Mouse (Mus musculus): ENCODE data around the gene Vtcn1. TPM values are rescaled to one million over a fixed set of nuclear protein-coding genes. Genes with fewer than 3 reads are reported as not detected.

Vtcn1 gene
- polyA plus RNA-seq, 1 experiment from 2014 or later = 0.53 TPM

GRCm38 (mm10) chr3:100861307-100862303 is 36.3 kb downstream of the Vtcn1 start:
- H3K27me3 ChIP-seq (replicated peaks; ENCODE audit: control insufficient read depth, insufficient read depth, low read length) = no peaks in the 10 kb centered on the region
- WGBS = 67% methylated on average over 23 of the region's 23 CpGs
- no peak overlapping the region for H3K4me2 ChIP-seq (ENCODE audit: low read depth, low read length)
- H3K4me1 ChIP-seq (ENCODE audit: control insufficient read depth, insufficient read depth, low read length) = no peaks in the 10 kb centered on the region; the same call in 1 of the 2 replicates
- H3K9ac ChIP-seq (ENCODE audit: low read depth, low read length) = no peak overlapping the region
- no peak overlapping the region for H3K27ac ChIP-seq (replicated peaks; ENCODE audit: low read depth, low read length)
- H3K9me3 ChIP-seq (ENCODE audit: control insufficient read depth, low read length) = 0 out of 2 replicates have a peak, but pooled peaks cover 3% of the 10 kb centered on the region
- no peak for ATAC-seq (ENCODE audit: low read depth)
- no peak overlapping the region for H3K4me3 ChIP-seq (ENCODE audit: low read depth, low read length)
- no peak for DNase-seq (ENCODE audit: low spot score)
- no peaks in the 10 kb centered on the region for H3K36me3 ChIP-seq (ENCODE audit: control insufficient read depth, insufficient read depth, low read length)

DNA sequence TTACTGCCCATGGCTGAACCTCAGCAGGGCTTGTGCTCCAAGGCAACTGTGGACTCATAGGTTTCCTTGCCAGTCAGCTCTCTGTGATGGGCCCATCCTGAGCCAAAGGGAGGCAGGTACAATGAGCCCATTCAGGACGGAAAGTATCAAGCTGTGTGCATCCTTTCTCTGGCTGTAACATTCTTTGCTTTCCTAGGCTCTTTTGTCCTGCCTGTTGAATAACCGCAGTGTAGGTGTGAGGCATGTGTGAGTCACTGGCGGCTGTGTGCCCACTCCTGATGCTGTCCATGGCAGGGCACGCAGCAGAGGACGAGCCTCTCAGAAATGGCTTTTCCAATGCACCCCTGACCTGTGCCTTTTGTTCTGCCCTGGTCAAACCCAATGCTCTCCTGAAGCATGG is 41.7 kb downstream of the Vtcn1 start:
- 51% methylated on average over 5 of the region's 5 CpGs for WGBS
- H3K27ac ChIP-seq (replicated peaks; ENCODE audit: low read depth, low read length) = no peak overlapping the region
- no peak overlapping the region for H3K9ac ChIP-seq (ENCODE audit: low read depth, low read length)
- no peaks in the 10 kb centered on the region for H3K36me3 ChIP-seq (ENCODE audit: control insufficient read depth, insufficient read depth, low read length)
- H3K4me2 ChIP-seq (ENCODE audit: low read depth, low read length) = no peak overlapping the region
- H3K4me3 ChIP-seq (ENCODE audit: low read depth, low read length) = no peak overlapping the region
- H3K9me3 ChIP-seq (ENCODE audit: control insufficient read depth, low read length) = no peaks in the 10 kb centered on the region
- no peak for DNase-seq (ENCODE audit: low spot score)
- H3K4me1 ChIP-seq (ENCODE audit: control insufficient read depth, insufficient read depth, low read length) = no peaks in the 10 kb centered on the region
- ATAC-seq (ENCODE audit: low read depth) = no peak
- no peaks in the 10 kb centered on the region for H3K27me3 ChIP-seq (replicated peaks; ENCODE audit: control insufficient read depth, insufficient read depth, low read length)

GRCm38 (mm10) chr3:100877057-100877456 is 51.8 kb downstream of the Vtcn1 start:
- WGBS = 84% methylated on average over 4 of the region's 4 CpGs
- H3K4me3 ChIP-seq (ENCODE audit: low read depth, low read length) = no peak overlapping the region
- H3K27me3 ChIP-seq (replicated peaks; ENCODE audit: control insufficient read depth, insufficient read depth, low read length) = no peaks in the 10 kb centered on the region
- H3K36me3 ChIP-seq (ENCODE audit: control insufficient read depth, insufficient read depth, low read length) = no peaks in the 10 kb centered on the region
- no peak overlapping the region for H3K4me2 ChIP-seq (ENCODE audit: low read depth, low read length)
- H3K4me1 ChIP-seq (ENCODE audit: control insufficient read depth, insufficient read depth, low read length) = no peaks in the 10 kb centered on the region
- H3K9me3 ChIP-seq (ENCODE audit: control insufficient read depth, low read length) = no peaks in the 10 kb centered on the region
- ATAC-seq (ENCODE audit: low read depth) (no peak), DNase-seq (ENCODE audit: low spot score) (no peak)
- no peak overlapping the region for H3K27ac ChIP-seq (replicated peaks; ENCODE audit: low read depth, low read length)
- no peak overlapping the region for H3K9ac ChIP-seq (ENCODE audit: low read depth, low read length)

DNA sequence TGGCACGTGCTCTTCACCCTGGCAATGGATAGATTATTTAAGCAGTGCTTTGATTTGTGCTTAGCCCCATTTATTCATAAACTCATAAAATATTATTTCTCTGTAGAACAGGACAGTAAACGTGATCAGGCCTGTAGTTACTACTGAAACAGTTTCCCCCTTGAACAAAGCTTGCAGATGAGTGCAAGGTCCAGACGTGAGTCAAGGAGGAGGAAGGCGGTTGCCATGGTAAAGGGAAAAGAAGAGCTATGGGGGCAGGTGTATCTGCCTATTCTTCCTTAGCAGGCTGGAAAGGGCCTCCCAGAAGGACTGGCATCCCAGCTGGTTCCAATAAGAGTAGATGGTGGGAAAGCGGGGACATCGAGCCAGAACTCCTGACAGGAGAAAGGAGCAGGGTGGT is 56.1 kb downstream of the Vtcn1 start:
- H3K36me3 ChIP-seq (ENCODE audit: control insufficient read depth, insufficient read depth, low read length) = no peaks in the 10 kb centered on the region
- no peaks in the 10 kb centered on the region for H3K4me1 ChIP-seq (ENCODE audit: control insufficient read depth, insufficient read depth, low read length)
- H3K9me3 ChIP-seq (ENCODE audit: control insufficient read depth, low read length) = no peaks in the 10 kb centered on the region
- ATAC-seq (ENCODE audit: low read depth) = no peak
- 68% methylated on average over 6 of the region's 6 CpGs for WGBS
- no peaks in the 10 kb centered on the region for H3K27me3 ChIP-seq (replicated peaks; ENCODE audit: control insufficient read depth, insufficient read depth, low read length)
- H3K4me2 ChIP-seq (ENCODE audit: low read depth, low read length) = no peak overlapping the region
- H3K4me3 ChIP-seq (ENCODE audit: low read depth, low read length) = no peak overlapping the region
- DNase-seq (ENCODE audit: low spot score) = no peak
- no peak overlapping the region for H3K27ac ChIP-seq (replicated peaks; ENCODE audit: low read depth, low read length)
- H3K9ac ChIP-seq (ENCODE audit: low read depth, low read length) = no peak overlapping the region

- Histone ChIP-seq H3K4me1 (ENCODE audit: control insufficient read depth, insufficient read depth, low read length) (no peaks in the 10 kb centered on the region), H3K9ac (ENCODE audit: low read depth, low read length) (no peak overlapping the region), H3K4me3 (ENCODE audit: low read depth, low read length) (no peak overlapping the region), H3K4me2 (ENCODE audit: low read depth, low read length) (no peak overlapping the region), H3K27ac (replicated peaks; ENCODE audit: low read depth, low read length) (no peak overlapping the region), H3K36me3 (ENCODE audit: control insufficient read depth, insufficient read depth, low read length) (no peaks in the 10 kb centered on the region), H3K27me3 (replicated peaks; ENCODE audit: control insufficient read depth, insufficient read depth, low read length) (no peaks in the 10 kb centered on the region), H3K9me3 (ENCODE audit: control insufficient read depth, low read length) (0 out of 2 replicates have a peak, but pooled peaks cover 2% of the 10 kb centered on the region)
- no peak for ATAC-seq (ENCODE audit: low read depth)
- 88% methylated on average over 9 of the region's 9 CpGs for WGBS
- no peak for DNase-seq (ENCODE audit: low spot score)
Measured at GRCm38 (mm10) chr3:100881843-100882634, 56.8 kb downstream of the Vtcn1 start.

DNA sequence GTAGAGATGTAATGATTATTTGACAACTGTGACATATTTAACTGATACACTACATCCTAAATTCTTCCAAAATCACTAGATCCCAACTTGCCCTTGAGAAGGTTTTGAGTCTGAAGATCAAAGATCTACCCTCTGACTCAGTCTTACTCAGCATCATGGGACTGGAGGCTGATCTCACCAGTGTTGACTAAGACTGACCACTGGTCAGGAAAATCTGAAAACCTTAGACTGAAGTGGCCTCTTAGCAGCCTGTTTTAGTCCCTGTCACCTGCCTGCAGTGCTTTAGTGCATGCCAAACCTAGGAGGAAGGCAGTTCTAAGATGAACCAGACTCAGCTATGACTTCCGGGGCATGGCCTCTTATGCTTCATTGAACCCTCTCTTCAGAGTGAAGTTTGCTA is 64.0 kb downstream of the Vtcn1 start:
- H3K27me3 ChIP-seq (replicated peaks; ENCODE audit: control insufficient read depth, insufficient read depth, low read length) = no peaks in the 10 kb centered on the region
- DNase-seq (ENCODE audit: low spot score) = no peak
- WGBS = 90% methylated on average over 1 of the region's 1 CpGs
- H3K9ac ChIP-seq (ENCODE audit: low read depth, low read length) = no peak overlapping the region
- 0 out of 2 replicates have a peak, but pooled peaks cover 2% of the 10 kb centered on the region for H3K9me3 ChIP-seq (ENCODE audit: control insufficient read depth, low read length)
- H3K4me2 ChIP-seq (ENCODE audit: low read depth, low read length) = no peak overlapping the region
- H3K4me3 ChIP-seq (ENCODE audit: low read depth, low read length) = no peak overlapping the region
- no peak for ATAC-seq (ENCODE audit: low read depth)
- H3K4me1 ChIP-seq (ENCODE audit: control insufficient read depth, insufficient read depth, low read length) = no peaks in the 10 kb centered on the region
- H3K27ac ChIP-seq (replicated peaks; ENCODE audit: low read depth, low read length) = no peak overlapping the region
- no peaks in the 10 kb centered on the region for H3K36me3 ChIP-seq (ENCODE audit: control insufficient read depth, insufficient read depth, low read length)

- no peak overlapping the region for H3K9ac ChIP-seq (ENCODE audit: low read depth, low read length)
- H3K27me3 ChIP-seq (replicated peaks; ENCODE audit: control insufficient read depth, insufficient read depth, low read length) = no peaks in the 10 kb centered on the region
- no peak overlapping the region for H3K4me3 ChIP-seq (ENCODE audit: low read depth, low read length)
- ATAC-seq (ENCODE audit: low read depth) = no peak
- H3K4me2 ChIP-seq (ENCODE audit: low read depth, low read length) = no peak overlapping the region
- no peak for DNase-seq (ENCODE audit: low spot score)
- H3K36me3 ChIP-seq (ENCODE audit: control insufficient read depth, insufficient read depth, low read length) = no peaks in the 10 kb centered on the region
- H3K9me3 ChIP-seq (ENCODE audit: control insufficient read depth, low read length) = 0 out of 2 replicates have a peak, but pooled peaks cover 2% of the 10 kb centered on the region
- no peaks in the 10 kb centered on the region for H3K4me1 ChIP-seq (ENCODE audit: control insufficient read depth, insufficient read depth, low read length)
- WGBS = 91% methylated on average over 3 of the region's 3 CpGs
- H3K27ac ChIP-seq (replicated peaks; ENCODE audit: low read depth, low read length) = no peak overlapping the region
Measured at GRCm38 (mm10) chr3:100890406-100890805, 65.1 kb downstream of the Vtcn1 start.

- Histone ChIP-seq H3K27me3 (replicated peaks; ENCODE audit: control insufficient read depth, insufficient read depth, low read length) (no peaks in the 10 kb centered on the region), H3K27ac (replicated peaks; ENCODE audit: low read depth, low read length) (no peak overlapping the region), H3K4me3 (ENCODE audit: low read depth, low read length) (no peak overlapping the region), H3K9ac (ENCODE audit: low read depth, low read length) (no peak overlapping the region), H3K36me3 (ENCODE audit: control insufficient read depth, insufficient read depth, low read length) (no peaks in the 10 kb centered on the region), H3K9me3 (ENCODE audit: control insufficient read depth, low read length) (no peaks in the 10 kb centered on the region), H3K4me1 (ENCODE audit: control insufficient read depth, insufficient read depth, low read length) (no peaks in the 10 kb centered on the region), H3K4me2 (ENCODE audit: low read depth, low read length) (no peak overlapping the region)
- DNase-seq (ENCODE audit: low spot score) (no peak), ATAC-seq (ENCODE audit: low read depth) (no peak)
- 59% methylated on average over 11 of the region's 11 CpGs for WGBS
Measured at GRCm38 (mm10) chr3:100892383-100893335, 67.4 kb downstream of the Vtcn1 start.
